Mouse (Mus musculus) spleen, adult 10 weeks (tissue): ENCODE results near the gene Phf11c. TPM values are rescaled to one million over a fixed set of nuclear protein-coding genes. Genes with fewer than 3 reads are reported as not detected.

Experiments
- polyA plus RNA-seq: library from polyadenylated mRNA; stranded (reverse); fragments of 350-450 nt; fragmentation: Illumina TruSeq; extraction: RNeasy Lipid Tissue Mini Kit (QIAGEN cat#74804); gene quantifications from one replicate; pipeline ENCODE4 v1.2.3, GENCODE M21; 2015; ENCODE audit warnings: low replicate concordance; ENCODE audit not compliant: insufficient read depth

The Phf11c gene
- 14.0 TPM for polyA plus RNA-seq

DNA sequence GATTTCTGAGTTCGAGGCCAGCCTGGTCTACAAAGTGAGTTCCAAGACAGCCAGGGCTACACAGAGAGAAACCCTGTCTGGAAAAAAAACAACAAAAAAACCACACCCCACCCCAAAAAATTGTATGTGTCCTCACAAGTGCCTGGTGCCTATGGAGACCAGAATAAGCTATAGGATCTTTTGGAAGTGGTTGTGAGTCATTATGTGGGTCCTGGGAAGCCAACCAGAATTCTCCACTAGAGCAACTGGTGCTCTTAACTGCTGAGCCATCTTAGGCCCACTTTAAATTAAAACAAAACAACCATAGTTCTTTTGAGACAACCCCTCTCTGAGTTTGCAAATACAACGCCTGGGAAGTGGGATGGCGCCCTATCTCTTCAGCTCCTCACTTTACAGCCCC, at the start of gene Phf11c:
Gene Phf11c, minus strand, starts transcription at position 101 of the 400 bp plus-strand sequence.

GRCm38 (mm10) chr14:59440558-59441471, 45.6 kb upstream of the Phf11c start, which contains the start of the genes Setdb2 and Cab39l:
Setdb2 (minus strand) TSS chr14:59440884.
Cab39l (plus strand) TSS chr14:59440972.

GRCm38 (mm10) chr14:59365244-59365644, 29.9 kb downstream of the Phf11c start, which contains the start of gene Phf11d:
Phf11d (minus strand) TSS chr14:59365470.

DNA sequence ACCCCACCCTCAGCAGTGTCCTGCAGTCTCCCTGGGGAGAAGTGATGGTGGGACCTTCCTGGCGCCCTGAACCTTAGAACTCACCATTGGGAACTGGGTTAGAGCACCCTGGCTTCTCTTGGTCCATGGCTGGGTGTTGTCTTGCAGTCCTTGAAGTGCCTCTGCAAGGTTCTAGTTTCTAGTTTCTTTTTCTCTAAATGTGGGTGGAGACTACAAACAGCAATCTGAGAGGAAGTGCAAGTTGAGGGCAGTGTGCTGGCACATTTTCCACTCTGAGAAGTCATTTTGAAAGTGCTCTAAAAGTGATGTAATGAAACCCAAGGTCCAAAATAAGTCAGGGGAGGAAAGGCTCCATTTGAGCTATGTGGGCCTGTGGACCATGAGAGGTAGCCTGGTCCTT, 54.0 kb downstream of the Phf11c start, which contains the start of gene Phf11b:
Gene Phf11b, minus strand, starts transcription at position 163 of the 400 bp plus-strand sequence.

Other genes with a start within 250 kb of the Phf11c start
- gene Gm5142, start 216.6 kb downstream of the Phf11c start, polyA plus RNA-seq: not detected
- 42.1 TPM for gene Rcbtb1, start 194.2 kb downstream of the Phf11c start, polyA plus RNA-seq
- 6.6 TPM for gene Gm6904, start 135.2 kb downstream of the Phf11c start, polyA plus RNA-seq
- gene Phf11a, start 97.9 kb downstream of the Phf11c start, polyA plus RNA-seq: 15.2 TPM
- 77.1 TPM for gene Phf11b, start 54.0 kb downstream of the Phf11c start, polyA plus RNA-seq
- 22.7 TPM for gene Phf11d, start 29.9 kb downstream of the Phf11c start, polyA plus RNA-seq
- 38.1 TPM for gene Setdb2, start 45.5 kb upstream of the Phf11c start, polyA plus RNA-seq
- gene Cab39l, start 45.6 kb upstream of the Phf11c start, polyA plus RNA-seq: 50.9 TPM
- 34.8 TPM for gene Cdadc1, start 202.6 kb upstream of the Phf11c start, polyA plus RNA-seq
- gene Shisa2, start 229.9 kb upstream of the Phf11c start, polyA plus RNA-seq: 8.7 TPM